Mouse (Mus musculus): ENCODE data around the gene Map7d3. TPM values are rescaled to one million over a fixed set of nuclear protein-coding genes. Genes with fewer than 3 reads are reported as not detected.

Gene Map7d3
- total RNA-seq, 1 experiment from 2014 or later, result 1.5 TPM

Other genes with a start within 250 kb of the Map7d3 start
- 28.6 and 31.7 TPM in 2 replicates for gene Mmgt1, start 224.3 kb downstream of the Map7d3 start, total RNA-seq (2021)
- gene Slc9a6, start 212.6 kb downstream of the Map7d3 start, total RNA-seq (2021), result 25.7 and 29.0 TPM in 2 replicates
- 27.7 and 30.6 TPM in 2 replicates for gene Fhl1, start 90.5 kb downstream of the Map7d3 start, total RNA-seq (2021)
- not detected in 2 replicates for gene Adgrg4, start 47.8 kb upstream of the Map7d3 start, total RNA-seq (2021)
- gene Brs3, start 220.7 kb upstream of the Map7d3 start, total RNA-seq (2021), result not detected in 2 replicates
- 47.7 and 50.1 TPM in 2 replicates for gene Htatsf1, start 231.3 kb upstream of the Map7d3 start, total RNA-seq (2021)